Mouse (Mus musculus) thymus, postnatal 25 days (tissue): Measurements from ENCODE around the gene Gm30737.
"Not testable (repeated sequence)": the region's sequence is repeated elsewhere in the genome, so short reads cannot be mapped to it uniquely, and the experiment has no call there.

ENCODE experiments used
- DNase-seq: peaks from one replicate; pipeline ENCODE4 v3.0.0; 2022

Gene Gm30737

DNA sequence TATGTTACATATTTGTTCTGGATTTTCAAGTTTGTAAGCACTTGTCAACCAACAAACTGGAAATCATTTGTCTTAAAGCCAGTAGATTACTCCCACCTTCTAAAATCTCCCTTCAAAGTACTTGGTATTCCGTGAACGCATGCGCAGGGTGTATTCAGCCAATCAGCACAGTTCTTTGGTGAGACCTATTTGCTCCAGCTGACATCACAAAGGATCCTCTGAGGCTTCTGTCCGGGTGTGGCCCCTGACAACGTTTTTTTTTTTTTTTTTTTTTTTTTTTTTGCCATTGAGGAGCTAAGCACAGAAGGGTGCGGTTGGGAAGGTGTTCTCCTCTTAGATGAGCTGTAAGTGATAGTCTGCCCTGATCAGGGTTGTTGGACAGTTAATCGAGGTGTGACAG is at the start of gene Gm30737:
Gene Gm30737, plus strand, starts transcription at position 301 of the 400 bp plus-strand sequence.
- DNase-seq, result not testable (repeated sequence)
